Mouse (Mus musculus) liver, embryonic 13.5 days (tissue): Measurements from ENCODE around the gene Gm13272. TPM values are rescaled to one million over a fixed set of nuclear protein-coding genes. Genes with fewer than 3 reads are reported as not detected.
"Not testable (repeated sequence)": the region's sequence is repeated elsewhere in the genome, so short reads cannot be mapped to it uniquely, and the experiment has no call there.

Source experiments
- ATAC-seq: fragments of 200-750 bp; cut with Nextera tagmentation; 2 replicates; pipeline ENCODE4 v1.8.0; 2017; ENCODE audit warnings: low read depth, mild to moderate bottlenecking, moderate number of reproducible peaks, moderate library complexity
- DNase-seq: peaks from one replicate; pipeline ENCODE4 v3.0.0; 2022
- H3K27ac ChIP-seq: fragments of 300-500 bp; sonication (generic); 2 replicates; pipeline ENCODE4 v1.5.1; 2015; ENCODE audit warnings: moderate library complexity, mild to moderate bottlenecking, inconsistent platforms
- H3K27me3 ChIP-seq: fragments of 300-500 bp; sonication (generic); 2 replicates; pipeline ENCODE4 v1.6.1; 2015; ENCODE audit warnings: mild to moderate bottlenecking, inconsistent platforms
- H3K36me3 ChIP-seq: fragments of 300-500 bp; sonication (generic); 2 replicates; pipeline ENCODE4 v1.6.1; 2015; ENCODE audit warnings: mild to moderate bottlenecking, inconsistent platforms
- H3K4me1 ChIP-seq: fragments of 300-500 bp; sonication (generic); replicated peaks from 2 replicates; pipeline ENCODE4 v1.6.1; 2015; ENCODE audit warnings: inconsistent platforms
- H3K4me2 ChIP-seq: fragments of 300-500 bp; sonication (generic); 2 replicates; pipeline ENCODE4 v1.6.1; 2015; ENCODE audit warnings: inconsistent platforms, mild to moderate bottlenecking, moderate library complexity
- H3K4me3 ChIP-seq: fragments of 300-500 bp; sonication (generic); replicated peaks from 2 replicates; pipeline ENCODE4 v1.5.1; 2015; ENCODE audit warnings: mild to moderate bottlenecking, inconsistent platforms
- H3K9ac ChIP-seq: fragments of 300-500 bp; sonication (generic); 2 replicates; pipeline ENCODE4 v1.6.1; 2015; ENCODE audit warnings: mild to moderate bottlenecking, inconsistent platforms
- H3K9me3 ChIP-seq: fragments of 300-500 bp; sonication (generic); replicated peaks from 2 replicates; pipeline ENCODE4 v1.6.1; 2016; ENCODE audit warnings: inconsistent platforms
- polyA plus RNA-seq: library from polyadenylated mRNA; unstranded; fragments of >200 nt; fragmentation: Nextera tagmentation; extraction: Ambion mirVana; gene quantifications from 2 replicates; pipeline ENCODE4 v1.2.1, GENCODE M21; 2015

Gm13272 gene
- polyA plus RNA-seq, 1 experiment from 2014 or later = not detected

GRCm38 (mm10) chr4:88827116-88827515 is 47.5 kb downstream of the Gm13272 start, which contains the start of gene Ifna6:
TSS of gene Ifna6 (plus strand) at chr4:88827416.
- not testable (repeated sequence) for H3K4me3 ChIP-seq, H3K27me3 ChIP-seq, DNase-seq, H3K36me3 ChIP-seq, H3K4me1 ChIP-seq, H3K9ac ChIP-seq, H3K4me2 ChIP-seq, ATAC-seq, H3K27ac ChIP-seq, H3K9me3 ChIP-seq

Other genes with a start within 250 kb of the Gm13272 start
- not detected in 2 replicates for gene Ifna15, start 221.6 kb upstream of the Gm13272 start, polyA plus RNA-seq
- not detected in 2 replicates for gene Ifna14, start 208.1 kb upstream of the Gm13272 start, polyA plus RNA-seq
- not detected in 2 replicates for gene Ifna9, start 187.5 kb upstream of the Gm13272 start, polyA plus RNA-seq
- gene Ifna12, start 176.5 kb upstream of the Gm13272 start, polyA plus RNA-seq = not detected in 2 replicates
- not detected in 2 replicates for gene C87499, start 145.4 kb upstream of the Gm13272 start, polyA plus RNA-seq
- gene Ifna13, start 135.4 kb upstream of the Gm13272 start, polyA plus RNA-seq = not detected in 2 replicates
- not detected in 2 replicates for gene Ifna16, start 102.9 kb upstream of the Gm13272 start, polyA plus RNA-seq
- gene Ifna2, start 95.9 kb upstream of the Gm13272 start, polyA plus RNA-seq = not detected in 2 replicates
- gene Ifnab, start 88.5 kb upstream of the Gm13272 start, polyA plus RNA-seq = not detected in 2 replicates
- gene Gm26566, start 58.0 kb upstream of the Gm13272 start, polyA plus RNA-seq = 0.25 and 0.29 TPM in 2 replicates
- gene Klhl9, start 57.4 kb upstream of the Gm13272 start, polyA plus RNA-seq = 24.6 and 33.1 TPM in 2 replicates
- gene Gm13271, start 25.0 kb upstream of the Gm13272 start, polyA plus RNA-seq = not detected in 2 replicates
- not detected in 2 replicates for gene Gm13283, start 19.7 kb upstream of the Gm13272 start, polyA plus RNA-seq
- not detected in 2 replicates for gene Gm13290, start 6.0 kb upstream of the Gm13272 start, polyA plus RNA-seq
- not detected in 2 replicates for gene Gm13289, start 2.9 kb upstream of the Gm13272 start, polyA plus RNA-seq
- gene Ifnz, start 2.3 kb downstream of the Gm13272 start, polyA plus RNA-seq = not detected in 2 replicates
- 0.23 TPM in 1 of 2 replicates, not detected in the other for gene Gm13276, start 5.9 kb downstream of the Gm13272 start, polyA plus RNA-seq
- not detected in 2 replicates for gene Gm13277, start 8.8 kb downstream of the Gm13272 start, polyA plus RNA-seq
- gene Gm13278, start 11.7 kb downstream of the Gm13272 start, polyA plus RNA-seq = not detected in 2 replicates
- not detected in 2 replicates for gene Gm13275, start 14.6 kb downstream of the Gm13272 start, polyA plus RNA-seq
- not detected in 2 replicates for gene Gm13279, start 17.5 kb downstream of the Gm13272 start, polyA plus RNA-seq
- 0.25 and 0.31 TPM in 2 replicates for gene Gm13285, start 19.8 kb downstream of the Gm13272 start, polyA plus RNA-seq
- not detected in 2 replicates for gene Gm13287, start 23.4 kb downstream of the Gm13272 start, polyA plus RNA-seq
- not detected in 2 replicates for gene Gm13288, start 25.7 kb downstream of the Gm13272 start, polyA plus RNA-seq
- gene Ifna7, start 36.4 kb downstream of the Gm13272 start, polyA plus RNA-seq = not detected in 2 replicates
- not detected in 2 replicates for gene Ifna11, start 40.1 kb downstream of the Gm13272 start, polyA plus RNA-seq
- not detected in 2 replicates for gene Ifna6, start 47.6 kb downstream of the Gm13272 start, polyA plus RNA-seq
- not detected in 2 replicates for gene Ifna5, start 55.7 kb downstream of the Gm13272 start, polyA plus RNA-seq
- gene Ifna4, start 62.0 kb downstream of the Gm13272 start, polyA plus RNA-seq = not detected in 2 replicates
- gene Ifna1, start 70.2 kb downstream of the Gm13272 start, polyA plus RNA-seq = not detected in 2 replicates
- not detected in 2 replicates for gene Ifne, start 100.4 kb downstream of the Gm13272 start, polyA plus RNA-seq